Mouse (Mus musculus) midbrain, embryonic 14.5 days (tissue): ENCODE results near the gene AC124502.3. TPM values are rescaled to one million over a fixed set of nuclear protein-coding genes. Genes with fewer than 3 reads are reported as not detected.
A peak's percentile ranks its signal among the peaks of the same experiment; 100 is the strongest.

ENCODE experiments used
- ATAC-seq: fragments of 200-750 bp; cut with Nextera tagmentation; 2 replicates; pipeline ENCODE4 v1.8.0; 2017; ENCODE audit warnings: moderate number of reproducible peaks, moderate library complexity; ENCODE audit not compliant: low FRiP score, low TSS enrichment
- DNase-seq: peaks from one replicate; pipeline ENCODE4 v3.0.0-alpha.2; 2015
- H3K27ac ChIP-seq: fragments of 300-500 bp; sonication (generic); replicated peaks from 2 replicates; pipeline ENCODE4 v1.5.1; 2014; ENCODE audit warnings: mild to moderate bottlenecking, low read depth, low read length, moderate library complexity
- H3K27me3 ChIP-seq: fragments of 300-500 bp; sonication (generic); 2 replicates; pipeline ENCODE4 v1.6.1; 2014; ENCODE audit warnings: low read length, control low read depth, mixed read lengths; ENCODE audit not compliant: control insufficient read depth, insufficient read depth
- H3K36me3 ChIP-seq: fragments of 300-500 bp; sonication (generic); 2 replicates; pipeline ENCODE4 v1.6.1; 2014; ENCODE audit warnings: low read length, control low read depth; ENCODE audit not compliant: control insufficient read depth, insufficient read depth
- H3K4me1 ChIP-seq: fragments of 300-500 bp; sonication (generic); 2 replicates; pipeline ENCODE4 v1.6.1; 2014; ENCODE audit warnings: mild to moderate bottlenecking, antibody characterized with exemption, low read length, control low read depth; ENCODE audit not compliant: control insufficient read depth, insufficient read depth
- H3K4me2 ChIP-seq: fragments of 300-500 bp; sonication (generic); 2 replicates; pipeline ENCODE4 v1.6.1; 2014; ENCODE audit warnings: mild to moderate bottlenecking, low read length, moderate library complexity
- H3K4me3 ChIP-seq: fragments of 300-500 bp; sonication (generic); replicated peaks from 2 replicates; pipeline ENCODE4 v1.5.1; 2014; ENCODE audit warnings: low read depth, low read length
- H3K9ac ChIP-seq: fragments of 300-500 bp; sonication (generic); replicated peaks from 2 replicates; pipeline ENCODE4 v1.6.1; 2014; ENCODE audit warnings: mild to moderate bottlenecking, low read length, moderate library complexity
- H3K9me3 ChIP-seq: fragments of 300-500 bp; sonication (generic); 2 replicates; pipeline ENCODE4 v1.6.1; 2016; ENCODE audit warnings: low read length, control low read depth, mixed read lengths; ENCODE audit not compliant: control insufficient read depth
- WGBS: fragments of 180-500 bp; shearing (Covaris S2); extraction: QIAGEN DNeasy Blood & Tissue Kit; methylation state at CpG from one replicate; pipeline ENCODE4 v1.1.7; 2014; 5-methylcytosine and 5-hydroxymethylcytosine counted together
- polyA plus RNA-seq: library from polyadenylated mRNA; unstranded; fragments of >200 nt; fragmentation: Nextera tagmentation; extraction: Ambion mirVana; gene quantifications from 2 replicates; pipeline ENCODE4 v1.2.1, GENCODE M21; 2014

Gene AC124502.3
- polyA plus RNA-seq, 1 experiment from 2014 or later, result 1.6 TPM

- Histone ChIP-seq H3K9ac (no peak overlapping the region), H3K27me3 (no peaks in the 10 kb centered on the region), H3K9me3 (no peaks in the 10 kb centered on the region), H3K4me2 (no peak overlapping the region), H3K36me3 (no peaks in the 10 kb centered on the region), H3K4me1 (0 out of 2 replicates have a peak, but pooled peaks cover 2% of the 10 kb centered on the region), H3K27ac (no peak overlapping the region), H3K4me3 (no peak overlapping the region)
- ATAC-seq (no peak), DNase-seq (no peak)
- 91% methylated on average over 4 of the region's 4 CpGs for WGBS
Measured at GRCm38 (mm10) chr19:5017611-5018010, 21.1 kb upstream of the AC124502.3 start.

DNA sequence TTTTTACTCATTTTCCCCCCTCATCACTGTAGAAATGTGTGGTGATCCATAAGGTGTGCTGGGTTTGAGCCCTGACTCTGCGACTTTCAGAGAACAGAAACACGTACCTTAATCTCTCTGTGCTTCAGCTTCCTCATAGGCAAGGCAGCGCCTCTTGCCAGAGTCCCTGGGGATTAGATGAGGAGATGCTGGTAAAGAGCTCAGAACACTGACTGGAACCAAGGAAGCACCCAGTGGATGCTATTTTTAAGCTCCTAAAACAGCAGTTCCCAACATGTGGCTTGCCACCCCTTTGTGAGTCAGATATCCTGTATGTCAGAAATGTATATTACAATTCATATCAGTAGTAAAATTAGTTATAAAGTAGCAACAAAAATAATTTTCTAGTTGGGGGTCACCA, 20.5 kb upstream of the AC124502.3 start:
- Histone ChIP-seq H3K36me3 (no peaks in the 10 kb centered on the region), H3K9ac (no peak overlapping the region), H3K4me2 (no peak overlapping the region), H3K27me3 (no peaks in the 10 kb centered on the region), H3K27ac (no peak overlapping the region), H3K4me3 (no peak overlapping the region), H3K4me1 (0 out of 2 replicates have a peak, but pooled peaks cover 2% of the 10 kb centered on the region), H3K9me3 (no peaks in the 10 kb centered on the region)
- DNase-seq (no peak), ATAC-seq (no peak)
- WGBS, result 85% methylated on average over 3 of the region's 3 CpGs

- H3K27ac ChIP-seq, result no peak overlapping the region
- no peaks in the 10 kb centered on the region for H3K36me3 ChIP-seq
- H3K4me3 ChIP-seq, result no peak overlapping the region
- no peak for DNase-seq
- no peak overlapping the region for H3K9ac ChIP-seq
- WGBS, result 88% methylated on average over 2 of the region's 2 CpGs
- ATAC-seq, result no peak
- no peaks in the 10 kb centered on the region for H3K27me3 ChIP-seq
- peaks cover 7% of the 10 kb centered on the region; the same call in 1 of the 2 replicates for H3K4me1 ChIP-seq
- H3K9me3 ChIP-seq, result no peaks in the 10 kb centered on the region
- H3K4me2 ChIP-seq, result no peak overlapping the region
Measured at GRCm38 (mm10) chr19:5021416-5021815, 17.3 kb upstream of the AC124502.3 start.

DNA sequence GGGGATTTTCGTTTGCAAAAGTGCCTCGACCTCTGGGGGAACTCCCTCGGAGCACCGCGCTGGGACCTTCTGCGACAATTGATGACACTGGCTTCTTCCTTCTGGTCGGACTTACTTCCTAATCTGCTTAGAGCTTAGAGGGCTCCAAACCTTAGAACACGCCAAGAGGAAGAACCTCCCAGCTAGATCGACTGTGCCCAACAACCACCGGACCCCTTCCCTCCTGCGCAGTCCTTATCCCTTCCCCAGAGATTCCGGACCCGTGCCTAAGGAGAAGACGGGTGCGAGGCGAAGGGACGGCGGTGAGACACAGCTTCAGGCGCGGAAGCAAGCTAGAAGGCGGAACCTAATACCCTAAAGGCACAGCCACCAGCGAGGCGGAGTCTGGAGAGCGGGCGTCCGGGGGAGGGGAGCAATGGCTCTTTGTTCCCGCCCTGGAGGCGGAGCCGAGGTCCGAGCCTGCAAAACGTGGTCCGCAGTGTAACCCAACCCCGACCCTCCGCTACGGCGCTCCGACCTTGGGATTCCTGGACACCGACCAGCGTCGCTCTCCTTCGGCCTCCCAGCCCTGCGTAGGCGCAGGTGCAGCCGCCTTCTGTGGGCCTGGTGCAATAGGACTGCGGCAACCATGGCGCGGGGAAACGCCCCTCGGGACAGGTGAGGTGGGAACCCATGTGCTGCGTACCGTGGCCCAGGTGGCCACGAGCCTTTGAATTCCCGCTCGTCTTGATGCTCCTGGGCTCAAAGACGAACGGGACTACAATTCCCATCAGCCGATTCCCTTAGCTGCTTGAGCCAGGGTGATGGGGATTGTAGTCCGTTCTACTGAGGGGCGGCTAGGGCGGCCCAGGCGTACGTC, 14.8 kb upstream of the AC124502.3 start, which contains the start of gene Slc29a2:
Gene Slc29a2 (plus strand): TSS at position 240 of the 859 bp plus-strand sequence.
- peaks cover 10% of the 10 kb centered on the region for H3K36me3 ChIP-seq
- H3K27ac ChIP-seq, result peak within 1 kb of the TSS; percentile 87
- no peaks in the 10 kb centered on the region for H3K27me3 ChIP-seq
- WGBS, result under 1% methylated on average over 62 of the region's 62 CpGs
- peak; percentile 94 for DNase-seq
- peak; percentile 92 for ATAC-seq
- H3K9ac ChIP-seq, result peak within 1 kb of the TSS; percentile 60
- H3K4me2 ChIP-seq, result peak within 1 kb of the TSS; percentile 58
- peak within 1 kb of the TSS; percentile 51 for H3K4me3 ChIP-seq
- peaks cover 5% of the 10 kb centered on the region; the same call in 1 of the 2 replicates for H3K4me1 ChIP-seq
- H3K9me3 ChIP-seq, result no peaks in the 10 kb centered on the region

DNA sequence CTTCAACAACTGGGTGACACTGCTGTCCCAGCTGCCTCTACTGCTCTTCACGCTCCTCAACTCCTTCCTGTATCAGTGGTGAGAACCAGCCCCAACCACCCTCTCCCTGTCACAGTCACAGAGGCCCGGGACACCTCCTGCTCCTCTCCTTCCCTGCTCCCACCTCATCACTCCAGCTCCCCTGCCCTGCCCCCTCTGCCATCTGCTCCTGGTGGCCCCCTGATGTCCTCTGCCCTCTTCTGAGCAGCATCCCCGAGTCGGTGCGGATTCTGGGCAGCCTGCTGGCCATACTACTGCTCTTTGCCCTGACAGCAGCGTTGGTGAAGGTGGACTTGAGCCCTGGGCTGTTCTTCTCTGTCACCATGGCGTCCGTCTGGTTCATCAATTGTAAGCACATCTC, 12.6 kb upstream of the AC124502.3 start:
- Histone ChIP-seq H3K4me3 (no peak overlapping the region), H3K9ac (no peak overlapping the region), H3K4me1 (peaks cover 5% of the 10 kb centered on the region; the same call in 1 of the 2 replicates), H3K27ac (no peak overlapping the region), H3K36me3 (peaks cover 31% of the 10 kb centered on the region), H3K27me3 (no peaks in the 10 kb centered on the region), H3K9me3 (no peaks in the 10 kb centered on the region), H3K4me2 (no peak overlapping the region)
- WGBS, result 90% methylated on average over 8 of the region's 8 CpGs
- ATAC-seq, result no peak
- no peak for DNase-seq

DNA sequence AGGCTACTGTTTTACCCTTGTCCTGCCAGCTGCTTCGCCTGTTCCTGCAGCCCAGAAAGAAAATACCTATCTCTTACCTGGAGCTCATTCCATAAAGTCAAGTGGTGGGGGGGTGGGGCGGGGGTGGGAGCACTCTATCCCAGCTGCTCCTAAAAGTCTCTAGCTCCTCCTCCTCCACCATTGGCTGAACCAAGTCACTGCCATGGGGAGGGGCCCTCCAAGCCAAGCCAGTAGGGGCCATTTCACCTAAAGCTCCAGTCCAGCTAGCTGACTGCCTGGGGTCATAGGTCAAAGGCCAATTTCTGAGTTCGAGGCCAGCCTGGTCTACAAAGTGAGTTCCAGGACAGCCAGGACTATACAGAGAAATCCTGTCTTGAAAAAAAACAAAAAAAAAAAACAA, 6.0 kb upstream of the AC124502.3 start:
- DNase-seq (no peak), ATAC-seq (no peak)
- no peak overlapping the region for H3K9ac ChIP-seq
- no peak overlapping the region for H3K4me2 ChIP-seq
- H3K4me3 ChIP-seq, result no peak overlapping the region
- H3K36me3 ChIP-seq, result peaks cover 32% of the 10 kb centered on the region
- WGBS, result 84% methylated on average over 3 of the region's 3 CpGs
- H3K9me3 ChIP-seq, result no peaks in the 10 kb centered on the region
- 0 out of 2 replicates have a peak, but pooled peaks cover under 1% of the 10 kb centered on the region for H3K4me1 ChIP-seq
- no peaks in the 10 kb centered on the region for H3K27me3 ChIP-seq
- no peak overlapping the region for H3K27ac ChIP-seq

GRCm38 (mm10) chr19:5036577-5036976, 2.1 kb upstream of the AC124502.3 start:
- no peak overlapping the region for H3K9ac ChIP-seq
- H3K4me2 ChIP-seq, result no peak overlapping the region
- no peaks in the 10 kb centered on the region for H3K9me3 ChIP-seq
- ATAC-seq (no peak), DNase-seq (no peak)
- no peak overlapping the region for H3K27ac ChIP-seq
- H3K36me3 ChIP-seq, result 0 out of 2 replicates have a peak, but pooled peaks cover under 1% of the 10 kb centered on the region
- no peaks in the 10 kb centered on the region for H3K27me3 ChIP-seq
- H3K4me1 ChIP-seq, result peaks cover 19% of the 10 kb centered on the region
- WGBS, result 80% methylated on average over 4 of the region's 4 CpGs
- H3K4me3 ChIP-seq, result no peak overlapping the region

GRCm38 (mm10) chr19:5037678-5038571, 766 bp upstream of the AC124502.3 start:
- peak overlapping the region; percentile 86 for H3K27ac ChIP-seq
- DNase-seq (peak; percentile 90), ATAC-seq (peak; percentile 69; the same call in 1 of the 2 replicates)
- peaks cover 25% of the 10 kb centered on the region for H3K4me1 ChIP-seq
- peak overlapping the region; percentile 89 for H3K4me3 ChIP-seq
- no peaks in the 10 kb centered on the region for H3K27me3 ChIP-seq
- H3K9me3 ChIP-seq, result no peaks in the 10 kb centered on the region
- no peaks in the 10 kb centered on the region for H3K36me3 ChIP-seq
- 6% methylated on average over 32 of the region's 32 CpGs for WGBS
- peak overlapping the region; percentile 94 for H3K9ac ChIP-seq
- peak overlapping the region; percentile 86 for H3K4me2 ChIP-seq
